Mouse (Mus musculus): ENCODE measurements around the gene Cd300c. TPM values are rescaled to one million over a fixed set of nuclear protein-coding genes. Genes with fewer than 3 reads are reported as not detected.
A peak's percentile ranks its signal among the peaks of the same experiment; 100 is the strongest.
"Not testable (repeated sequence)": the region's sequence is repeated elsewhere in the genome, so short reads cannot be mapped to it uniquely, and the experiment has no call there.

Cd300c gene
- not detected for total RNA-seq (2021)

DNA sequence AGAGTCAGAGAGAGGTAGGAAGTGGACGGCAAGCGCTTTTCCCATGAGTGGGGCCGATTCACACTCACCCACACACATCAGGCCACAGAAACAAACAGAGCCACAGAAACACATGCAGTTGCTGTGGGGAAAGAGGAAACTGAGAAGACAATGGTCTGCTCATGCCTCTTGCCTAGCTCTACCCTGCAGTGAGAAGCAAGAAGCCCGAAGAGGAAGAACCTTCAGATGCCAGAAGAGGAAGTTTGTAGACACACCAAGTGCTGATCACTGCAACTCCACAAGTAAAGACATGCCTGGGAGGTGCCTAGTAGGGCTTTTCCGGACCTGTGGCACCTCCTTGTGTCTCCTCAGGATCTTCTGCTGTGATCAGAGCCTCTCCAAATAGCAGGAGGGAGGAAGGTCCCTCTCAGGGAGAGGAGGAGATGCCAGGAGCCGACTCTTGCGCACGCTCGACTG, at the start of gene Cd300c:
Gene Cd300c, minus strand, starts transcription at position 406 of the 456 bp plus-strand sequence.
- peak; percentile 3 to 5 for DNase-seq
- intact Hi-C loops (cut with DNase I) = no loop called here

DNA sequence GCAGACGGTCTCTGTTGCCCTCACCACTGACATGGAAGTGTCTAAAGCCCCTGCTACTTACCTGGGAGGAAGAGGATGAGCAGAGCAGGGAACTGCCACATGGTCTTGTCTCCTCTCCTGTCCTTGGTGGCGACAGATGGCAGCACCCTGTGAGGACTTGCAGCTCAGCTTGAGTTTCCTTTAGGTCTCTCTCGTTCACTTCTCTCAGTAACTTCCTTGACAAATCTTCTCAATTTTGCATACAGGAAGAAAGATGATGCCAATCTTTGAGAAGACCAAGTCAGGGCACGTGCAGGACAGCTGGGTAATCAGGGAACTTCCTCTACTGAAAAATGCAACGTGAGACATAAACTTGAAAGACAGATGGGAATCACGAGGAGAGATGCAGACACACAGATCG, 47.1 kb upstream of the Cd300c start, which contains the start of gene Cd300ld2:
Gene Cd300ld2, minus strand, starts transcription at position 101 of the 400 bp plus-strand sequence.
- intact Hi-C loops (cut with DNase I); DNase-seq: not testable (repeated sequence)

DNA sequence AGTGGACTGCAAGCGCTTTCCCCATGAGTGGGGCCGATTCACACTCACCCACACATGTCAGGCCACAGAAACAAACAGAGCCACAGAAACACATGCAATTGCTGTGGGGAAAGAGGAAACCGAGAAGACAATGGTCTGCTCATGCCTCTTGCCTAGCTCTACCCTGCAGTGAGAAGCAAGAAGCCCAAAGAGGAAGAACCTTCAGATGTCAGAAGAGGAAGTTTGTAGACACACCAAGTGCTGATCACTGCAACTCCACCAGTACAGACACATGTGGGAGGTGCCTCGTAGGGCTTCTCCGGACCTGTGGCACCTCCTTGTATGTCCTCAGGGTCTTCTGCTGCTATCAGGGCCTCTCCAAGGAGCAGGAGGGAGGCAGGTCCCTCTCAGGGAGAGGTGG, 35.1 kb upstream of the Cd300c start:
- intact Hi-C loops (cut with DNase I) = no loop called here
- DNase-seq = no peak

DNA sequence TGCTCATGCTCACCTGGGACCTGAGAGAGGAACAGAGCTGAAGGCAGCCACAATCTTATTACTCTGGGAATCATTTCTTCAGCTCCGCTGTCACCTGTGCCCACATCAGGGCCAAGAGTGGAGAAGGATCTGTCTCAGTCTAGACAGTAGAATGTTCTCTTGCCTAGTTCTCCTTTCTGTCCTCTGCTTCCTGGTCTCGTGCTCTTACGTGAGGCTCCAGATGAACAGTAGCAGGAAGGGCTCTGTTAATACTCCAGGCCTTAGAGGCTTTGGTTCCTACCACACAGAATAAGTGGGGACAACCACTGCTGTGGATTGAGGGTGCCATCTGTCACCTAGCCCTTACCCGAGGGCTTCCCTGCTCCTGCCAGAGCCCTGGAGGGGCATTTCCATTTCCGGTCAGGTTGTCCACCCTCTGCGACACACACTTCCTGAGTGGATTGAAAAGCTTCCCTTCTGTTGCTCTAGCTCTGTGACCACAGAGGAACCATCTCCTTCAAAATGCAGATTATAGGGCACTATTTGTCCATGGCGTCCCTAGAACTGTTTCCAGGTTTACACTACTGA, 32.6 kb upstream of the Cd300c start, which contains the start of gene Cd300c2:
Gene Cd300c2, minus strand, starts transcription at position 407 of the 567 bp plus-strand sequence.
- DNase-seq = no peak
- intact Hi-C loops (cut with DNase I) = no loop called here

DNA sequence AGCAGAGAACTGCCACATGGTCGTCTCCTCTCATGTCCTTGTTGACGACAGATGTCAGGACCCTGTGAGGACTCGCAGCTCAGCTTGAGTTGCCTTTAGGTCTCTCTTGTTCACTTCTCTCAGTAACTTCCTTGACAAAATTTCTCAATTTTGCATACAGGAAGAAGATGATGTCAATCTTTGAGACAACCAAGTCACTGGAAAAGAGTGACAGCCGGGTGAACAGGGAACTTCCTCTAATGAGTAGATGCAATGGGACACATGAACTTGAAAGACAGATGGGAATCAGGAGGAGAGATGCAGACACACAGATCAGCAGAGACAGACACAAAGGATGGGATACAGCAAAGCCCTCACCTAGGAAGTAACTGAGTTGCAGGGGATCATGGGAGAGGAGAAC, 20.8 kb upstream of the Cd300c start, which contains the start of gene Cd300ld:
Gene Cd300ld, minus strand, starts transcription at position 130 of the 400 bp plus-strand sequence.
- no peak for DNase-seq
- intact Hi-C loops (cut with DNase I) = no loop called here

DNA sequence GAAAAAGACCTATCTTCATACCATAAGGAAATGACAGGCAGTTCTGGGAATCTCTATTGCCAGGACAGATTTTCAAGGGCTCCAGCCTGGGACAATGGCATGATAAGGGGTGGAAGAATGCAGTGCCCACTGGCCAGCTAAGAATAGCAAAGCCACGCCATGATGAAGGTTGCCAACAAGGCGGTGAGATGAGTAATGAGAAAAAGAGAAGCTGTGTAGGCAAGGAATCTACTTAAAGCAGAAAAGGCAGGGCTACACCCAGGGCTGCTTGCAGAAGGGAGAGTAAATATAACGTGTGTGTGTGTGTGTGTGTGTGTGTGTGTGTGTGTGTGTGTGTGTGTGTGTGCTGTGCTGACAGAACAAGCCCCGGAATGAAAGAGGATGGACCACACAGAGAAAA, 12.9 kb upstream of the Cd300c start:
- peak in 1 of 2 experiments; percentile 9 for DNase-seq
- intact Hi-C loops (cut with DNase I) = no loop called here

DNA sequence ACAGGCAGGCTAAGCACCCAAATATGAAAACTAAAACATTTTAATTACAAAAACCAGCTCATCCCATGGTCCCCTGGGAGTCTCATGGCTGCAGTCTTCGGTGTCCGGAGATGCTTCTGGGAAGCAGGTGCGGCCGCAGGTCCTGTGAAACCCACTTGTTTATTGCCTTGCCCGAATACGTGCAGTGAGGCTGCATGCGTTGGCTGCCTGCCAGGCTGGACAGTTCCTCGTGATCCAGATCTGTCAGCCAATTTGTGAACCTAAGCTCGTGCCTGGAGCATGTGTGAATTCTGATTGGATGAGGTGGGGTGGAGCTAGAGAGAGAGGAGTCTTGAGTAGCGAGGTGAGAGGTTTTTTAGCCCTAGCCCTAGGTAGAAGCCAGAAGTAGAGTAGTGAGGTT, 3.8 kb upstream of the Cd300c start:
- no peak for DNase-seq
- intact Hi-C loops (cut with DNase I) = no loop called here

DNA sequence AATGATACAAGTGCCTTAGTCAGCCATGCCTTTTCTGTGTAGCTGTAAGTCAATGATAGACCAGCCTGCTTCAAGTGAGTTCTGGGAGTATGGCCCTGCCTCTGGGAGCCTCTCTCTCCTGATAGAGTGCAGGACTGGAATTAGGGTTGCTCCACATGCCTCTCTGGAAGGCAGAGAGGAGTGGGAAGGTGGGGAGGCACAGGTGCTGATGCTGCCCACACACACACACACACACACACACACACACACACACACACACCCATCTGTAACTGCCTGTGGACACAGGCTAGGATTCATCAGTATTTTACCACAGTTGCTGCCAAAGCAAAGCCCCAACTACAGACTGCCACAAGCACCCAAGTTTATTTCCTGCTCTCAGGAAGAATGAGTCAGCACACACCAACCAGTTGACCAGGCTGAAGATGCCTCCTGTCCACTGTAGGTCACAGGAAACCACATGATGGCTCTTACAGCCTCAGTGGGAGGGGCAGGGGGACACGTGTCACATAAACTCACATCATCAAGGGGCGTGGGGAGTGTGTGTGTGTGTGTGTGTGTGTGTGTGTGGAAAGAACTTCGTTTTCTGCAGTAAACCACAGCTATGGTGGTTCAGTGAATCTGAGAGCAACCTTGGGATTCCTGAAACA, 3.7 kb downstream of the Cd300c start:
- intact Hi-C loops (cut with DNase I) = no loop called here
- DNase-seq = peak; percentile 2 to 12

DNA sequence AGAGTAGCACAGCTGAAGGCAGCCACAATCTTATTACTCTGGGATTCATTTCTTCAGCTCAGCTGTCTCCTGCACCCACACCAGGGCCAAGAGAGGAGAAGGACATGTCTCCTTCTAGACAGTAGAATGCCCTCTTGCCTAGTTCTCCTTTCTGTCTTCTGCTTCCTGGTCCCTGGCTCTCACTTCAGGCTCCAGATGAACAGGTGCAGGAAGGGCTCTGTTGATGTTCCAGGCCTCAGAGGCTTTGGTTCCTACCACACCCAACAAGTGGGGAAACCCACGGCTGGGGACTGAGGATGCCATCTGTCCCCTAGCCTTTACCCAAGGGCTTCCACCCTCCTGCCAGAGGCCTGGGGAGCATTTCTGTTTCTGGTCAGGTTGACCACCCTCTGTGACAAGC, 8.6 kb downstream of the Cd300c start:
- intact Hi-C loops (cut with DNase I) = no loop called here
- no peak for DNase-seq

DNA sequence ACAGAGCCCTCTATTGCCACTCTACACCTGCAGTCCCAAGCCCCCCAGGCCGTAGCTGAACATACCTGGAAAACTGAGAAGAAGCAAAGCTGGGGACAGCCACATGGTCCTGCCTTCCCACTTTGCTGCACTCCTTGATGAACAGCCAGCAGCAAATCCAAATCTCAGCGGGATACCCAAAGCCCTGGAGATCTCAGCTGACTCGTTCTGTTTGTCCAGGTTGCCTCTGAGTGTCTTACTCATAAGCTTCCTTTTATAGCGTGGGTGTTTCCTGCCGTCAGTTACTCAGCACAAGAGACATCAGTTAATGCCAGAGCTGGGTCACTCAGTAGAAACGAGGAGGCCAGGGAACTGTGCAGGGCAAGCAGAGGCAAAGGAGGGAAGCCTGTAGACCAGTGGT, 34.8 kb downstream of the Cd300c start, which contains the start of gene Cd300lb:
Gene Cd300lb, minus strand, starts transcription at position 243 of the 400 bp plus-strand sequence.
- intact Hi-C loops (cut with DNase I) = no loop called here
- DNase-seq = no peak

DNA sequence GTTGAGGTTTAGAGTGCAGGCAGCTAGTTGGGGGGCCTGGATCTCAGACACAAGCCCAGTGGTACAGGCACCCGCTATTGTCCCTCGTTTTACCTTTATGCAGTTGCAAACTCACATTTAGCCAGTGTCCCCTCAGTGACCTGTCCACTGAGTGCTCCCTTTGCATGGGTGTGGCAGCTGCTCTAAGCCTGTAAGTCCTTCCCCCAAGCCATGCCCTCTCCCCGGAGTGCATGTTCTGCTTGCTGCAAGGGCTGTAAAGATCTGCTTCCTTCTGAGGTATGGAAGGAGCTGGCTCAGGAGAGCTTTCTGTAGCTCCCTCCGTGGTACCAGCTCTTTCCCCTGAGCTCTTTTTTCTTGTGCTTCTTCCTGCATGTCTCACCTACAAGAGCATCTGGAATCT, 35.4 kb downstream of the Cd300c start:
- intact Hi-C loops (cut with DNase I) = no loop called here
- DNase-seq = no peak

DNA sequence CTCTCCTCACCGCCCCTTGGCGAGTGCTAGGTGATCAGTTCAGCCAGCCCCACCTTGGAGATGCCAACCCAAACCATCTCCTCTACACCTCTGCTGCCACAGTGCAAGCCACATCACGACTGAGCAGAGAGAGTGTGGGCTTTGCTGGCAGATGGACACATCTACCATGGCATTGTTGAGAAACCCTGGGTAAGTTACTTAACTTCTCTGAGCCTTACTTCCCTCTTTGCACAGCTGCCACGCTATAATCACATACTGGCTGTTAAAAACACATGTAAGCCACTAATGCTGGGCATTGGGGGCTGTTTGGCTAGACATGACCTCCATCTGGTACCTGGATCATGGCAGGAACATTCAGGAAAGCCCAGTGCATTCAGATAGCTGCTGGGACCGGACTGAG, 37.9 kb downstream of the Cd300c start:
- intact Hi-C loops (cut with DNase I) = no loop called here
- DNase-seq = no peak

DNA sequence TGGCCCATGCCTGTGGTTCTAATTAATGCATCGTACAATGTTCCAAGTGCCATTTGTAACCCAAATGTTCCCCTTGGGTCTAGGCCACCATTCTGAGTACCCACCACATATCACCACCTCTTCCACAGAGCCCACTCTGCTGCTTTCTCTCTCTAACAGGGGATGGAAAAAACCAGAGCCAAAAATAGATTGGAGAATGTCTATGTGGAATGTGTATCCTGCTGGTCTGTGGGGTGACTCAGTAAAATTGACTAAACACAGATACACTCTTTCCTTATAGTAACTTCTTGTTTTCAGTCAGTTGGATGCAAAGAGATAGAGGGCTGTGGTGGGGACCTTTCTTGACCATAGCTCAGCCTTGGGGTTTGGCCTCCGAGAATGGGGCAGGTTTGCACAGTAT, 39.4 kb downstream of the Cd300c start:
- intact Hi-C loops (cut with DNase I) = no loop called here
- no peak for DNase-seq

DNA sequence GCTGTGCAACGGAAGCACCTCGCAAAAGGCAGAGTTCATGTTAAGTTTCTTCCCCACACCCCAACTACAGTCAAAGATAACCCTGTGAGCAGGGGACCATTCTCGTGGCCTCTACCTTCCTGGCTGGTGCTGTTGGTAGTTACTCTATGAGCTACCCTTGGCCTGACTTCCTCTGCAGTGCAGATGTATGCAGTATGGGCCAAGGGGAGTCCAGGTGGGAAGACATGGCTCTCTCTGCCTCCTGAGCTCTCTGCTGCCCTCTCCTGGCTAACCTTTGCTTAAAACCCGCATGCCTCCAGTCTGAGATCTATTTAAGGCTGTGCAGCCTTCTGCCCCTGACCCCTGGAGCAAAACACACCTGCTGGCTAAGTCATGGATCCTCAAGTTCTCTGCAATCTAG, 45.0 kb downstream of the Cd300c start:
- no peak for DNase-seq
- intact Hi-C loops (cut with DNase I) = no loop called here

DNA sequence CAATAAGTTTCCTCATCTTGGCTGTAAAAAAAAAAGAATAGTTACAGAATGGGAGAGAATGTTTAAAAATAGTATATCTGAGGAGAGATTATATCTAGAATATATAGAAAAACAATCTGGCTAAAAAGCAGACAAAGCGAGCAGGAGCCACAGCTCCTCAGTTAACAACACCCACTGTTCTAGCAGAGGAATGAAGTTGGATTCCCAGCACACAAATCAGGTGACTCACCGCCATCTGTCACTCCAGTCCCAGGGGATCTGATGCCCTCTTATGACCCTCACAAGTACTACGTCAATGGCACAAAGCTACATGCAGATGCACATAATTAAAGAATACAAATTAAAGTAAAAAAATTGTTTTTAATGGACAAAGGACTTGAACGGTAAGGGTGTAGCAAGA, 46.5 kb downstream of the Cd300c start:
- DNase-seq = no peak
- intact Hi-C loops (cut with DNase I) = no loop called here

DNA sequence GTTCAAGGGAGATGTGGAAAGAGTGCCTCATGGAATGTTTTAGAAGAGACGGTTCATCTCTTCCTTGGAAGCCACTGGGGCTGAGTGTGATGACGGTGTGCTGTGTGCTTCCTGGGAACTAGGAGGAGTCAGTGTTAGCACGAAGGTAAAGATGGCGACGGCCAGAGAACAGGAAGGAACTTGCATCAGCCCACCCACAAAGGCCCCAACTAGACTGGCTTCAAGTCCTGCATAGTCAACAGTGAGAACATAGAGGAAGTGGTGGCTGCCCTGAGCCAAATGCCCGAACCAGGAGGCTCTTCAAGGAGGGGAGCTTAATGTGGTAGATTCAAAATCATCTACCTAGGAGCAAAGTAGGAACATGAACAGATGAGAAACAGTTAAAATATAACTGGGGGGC, 51.8 kb downstream of the Cd300c start:
- no peak for DNase-seq
- intact Hi-C loops (cut with DNase I) = loop anchor here (10.0 kb wide), 1 partner anchor 242 kb away; the partner anchor contains the start of gene Ttyh2

DNA sequence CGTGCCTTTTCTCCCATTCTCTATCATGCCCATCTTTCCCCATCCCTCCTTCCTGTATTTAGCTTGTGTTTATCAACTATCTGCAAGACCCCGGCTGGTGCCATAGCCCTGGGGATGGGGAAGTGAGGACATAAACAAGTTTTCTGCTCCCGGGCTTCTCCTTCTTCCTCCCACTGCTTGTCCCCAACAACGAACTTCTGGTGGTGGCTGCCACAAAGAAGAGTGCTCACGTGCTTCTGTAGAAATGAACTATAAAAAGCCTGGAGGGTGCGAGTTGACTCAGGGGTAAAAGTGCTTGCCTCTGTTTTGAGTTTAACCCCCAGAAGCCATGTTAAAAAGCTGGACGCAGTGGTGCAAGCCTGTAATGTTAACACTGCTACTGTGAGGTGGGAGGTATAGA, 54.0 kb downstream of the Cd300c start:
- DNase-seq = peak in 1 of 2 experiments; percentile 24
- intact Hi-C loops (cut with DNase I) = loop anchor here (10.0 kb wide), 1 partner anchor 240 kb away; the partner anchor contains the start of gene Ttyh2

DNA sequence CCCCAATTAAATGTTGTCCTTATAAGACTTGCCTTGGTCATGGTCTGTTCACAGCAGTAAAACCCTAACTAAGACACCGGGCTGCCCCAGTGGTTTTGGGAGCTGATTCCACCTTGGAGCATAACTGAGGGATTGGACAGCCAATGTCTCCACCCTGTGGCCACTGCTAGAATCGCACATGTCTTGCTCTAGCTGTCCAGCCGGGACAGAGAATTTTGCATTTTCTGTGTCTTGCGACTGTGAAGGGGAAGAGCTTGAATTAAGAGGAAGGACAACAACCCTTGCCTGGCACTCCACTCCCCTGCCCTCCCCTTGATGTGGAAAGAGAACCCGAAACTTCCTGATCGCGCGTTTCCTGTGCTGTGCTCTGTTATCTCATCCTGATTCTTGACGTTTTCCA, 56.1 kb downstream of the Cd300c start:
- DNase-seq = peak; percentile 81 to 89
- intact Hi-C loops (cut with DNase I) = loop anchor here (1.0 to 10.0 kb wide), 4 partner anchors 33 to 238 kb away; partner anchors contain the start of gene Ttyh2

DNA sequence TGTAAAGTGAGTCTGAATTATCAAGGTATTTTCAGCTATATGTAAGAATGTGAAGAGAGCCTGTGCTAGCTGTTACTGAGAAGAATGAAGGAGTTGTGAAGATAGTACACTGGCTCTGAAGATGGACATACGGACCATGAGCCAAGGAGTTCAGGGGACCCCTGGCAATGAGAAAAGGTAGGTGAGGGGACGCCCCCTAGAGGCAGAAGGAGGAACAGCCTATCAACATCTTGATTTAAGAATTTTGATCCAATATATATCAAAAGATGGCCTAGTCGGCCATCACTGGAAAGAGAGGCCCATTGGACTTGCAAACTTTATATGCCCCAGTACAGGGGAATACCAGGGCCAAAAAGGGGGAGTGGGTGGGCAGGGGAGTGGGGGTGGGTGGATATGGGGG, 59.4 kb downstream of the Cd300c start:
- intact Hi-C loops (cut with DNase I); DNase-seq: not testable (repeated sequence)

DNA sequence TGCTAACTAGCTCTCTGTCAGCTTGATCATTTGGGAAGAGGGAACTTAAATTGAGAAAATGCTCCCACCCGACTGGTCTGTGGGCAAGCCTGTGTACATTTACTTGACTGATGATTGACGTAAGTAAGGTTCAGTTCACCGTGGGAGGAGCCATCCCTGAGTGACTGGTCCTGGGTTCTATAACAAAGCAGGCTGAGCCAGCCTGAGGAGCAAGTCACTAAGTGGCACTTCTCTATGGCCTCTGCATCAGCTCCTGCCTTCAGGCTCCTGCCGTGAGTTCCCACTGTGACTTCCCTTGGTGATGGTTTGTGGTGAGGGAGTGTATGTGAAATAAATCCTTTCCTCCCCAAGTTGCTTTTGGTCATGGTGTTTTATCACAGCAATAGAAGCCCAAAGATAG, 60.9 kb downstream of the Cd300c start:
- intact Hi-C loops (cut with DNase I) = no loop called here
- DNase-seq = no peak

DNA sequence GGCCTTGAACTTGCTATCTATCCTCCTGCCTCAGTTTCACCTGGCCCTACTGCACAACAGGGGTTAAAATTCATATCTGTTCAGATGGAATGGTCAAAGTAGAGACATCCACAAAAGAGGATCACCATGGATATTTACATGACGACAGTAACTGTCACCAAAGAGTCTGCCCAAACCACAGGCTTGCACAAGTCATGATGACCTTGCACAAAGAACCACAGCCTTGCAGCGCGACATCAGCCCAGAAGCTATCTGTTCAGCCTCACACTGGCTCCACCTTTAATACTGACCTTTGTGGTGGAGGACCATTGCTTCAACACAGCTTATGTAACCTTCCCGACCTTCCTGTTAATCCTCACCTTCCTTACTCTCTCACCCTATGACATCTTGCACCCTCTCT, 61.4 kb downstream of the Cd300c start:
- no peak for DNase-seq
- intact Hi-C loops (cut with DNase I) = no loop called here
